Mouse (Mus musculus) naive thymus-derived CD4-positive, alpha-beta T cell, adult 2 months (primary cell): ENCODE data around the gene Acsm5.

ENCODE experiments used
- DNase-seq: peaks from one replicate; pipeline ENCODE4 v3.0.0-alpha.2; 2011; ENCODE audit warnings: low read depth

Acsm5 gene

DNA sequence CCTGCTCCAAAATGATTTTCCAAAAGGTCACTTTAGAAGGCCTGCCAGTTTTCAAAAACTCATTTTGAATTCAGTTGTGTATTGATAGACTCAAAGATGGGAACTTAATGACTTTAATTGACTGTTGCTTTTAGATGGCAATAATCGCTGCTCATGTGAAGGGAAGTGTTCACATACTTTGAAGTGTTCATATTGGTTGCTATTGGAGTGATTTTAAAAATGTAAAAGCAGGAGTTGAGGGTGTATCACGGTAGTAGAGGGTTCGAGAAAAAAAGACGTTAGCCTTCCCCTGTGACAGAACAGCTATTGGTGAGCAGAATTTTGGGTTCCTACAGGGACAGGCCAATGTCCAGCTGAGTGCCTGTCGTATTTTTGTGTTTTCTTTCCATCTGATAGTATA, at the start of gene Acsm5:
TSS of gene Acsm5 (plus strand) at position 301 of the 400 bp plus-strand sequence.
- DNase-seq = no peak

DNA sequence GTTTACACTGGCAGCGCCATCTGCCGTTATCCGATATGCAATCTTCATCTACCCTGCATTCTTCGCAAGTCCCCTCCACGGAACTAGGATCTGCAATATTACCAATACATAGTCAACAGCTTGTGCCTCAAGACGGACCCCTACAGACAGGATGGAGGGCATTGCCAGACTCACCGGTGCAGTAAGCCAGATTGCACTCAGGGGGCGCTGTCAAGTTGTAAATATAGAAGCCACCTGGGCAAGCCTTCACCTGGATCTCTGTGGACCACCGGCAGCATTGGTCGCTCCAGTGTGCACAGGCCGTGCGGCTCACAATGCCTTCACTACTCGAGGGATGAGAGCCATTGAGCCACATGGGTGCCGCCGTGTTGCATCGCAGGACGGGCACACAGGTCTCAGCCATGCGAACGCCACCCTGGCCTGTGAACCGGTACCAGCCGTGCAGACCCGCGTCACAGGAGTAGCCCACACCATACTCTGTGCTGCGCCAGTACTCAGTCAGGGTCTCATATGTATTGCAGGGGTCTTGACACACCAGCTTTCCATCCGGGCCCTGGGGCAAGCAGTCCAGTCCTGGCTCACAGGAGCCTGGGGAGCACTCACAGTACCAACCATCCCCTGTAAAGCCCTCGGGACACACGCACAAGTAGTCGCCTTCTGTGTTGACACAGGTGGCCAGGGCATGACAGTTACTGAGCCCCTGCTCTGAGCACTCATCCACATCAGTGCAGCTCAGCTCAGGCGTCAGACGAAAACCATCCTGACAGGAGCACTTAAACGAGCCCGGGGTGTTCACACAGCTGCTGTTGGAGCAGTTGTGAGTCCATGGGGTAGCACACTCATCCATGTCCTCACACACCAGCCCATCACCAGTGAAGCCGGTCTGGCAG, 42.5 kb upstream of the Acsm5 start:
- DNase-seq = no peak

DNA sequence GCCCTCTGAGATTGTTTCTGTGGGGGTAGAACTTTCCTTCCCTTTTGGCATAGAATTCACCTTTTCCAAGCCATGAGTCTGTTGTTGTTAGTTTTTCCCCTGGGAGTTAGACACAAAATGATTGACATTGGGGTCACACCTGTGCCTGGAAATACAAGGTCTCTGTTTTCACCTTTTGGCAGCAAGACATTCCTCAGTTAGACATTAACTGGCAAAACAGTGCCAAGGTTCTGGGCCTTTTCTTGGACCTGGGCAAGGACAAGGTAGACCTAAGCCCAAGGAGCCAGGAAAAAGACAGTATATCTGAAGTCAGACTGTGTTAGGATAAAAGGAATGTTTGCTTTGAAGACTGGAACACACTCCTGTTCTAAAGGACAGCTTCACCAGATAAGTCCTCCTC, 40.0 kb upstream of the Acsm5 start, which contains the start of gene Umod:
TSS of gene Umod (minus strand) at position 27 of the 400 bp plus-strand sequence.
- DNase-seq = no peak

GRCm38 (mm10) chr7:119484154-119484553, 35.1 kb upstream of the Acsm5 start:
- no peak for DNase-seq

DNA sequence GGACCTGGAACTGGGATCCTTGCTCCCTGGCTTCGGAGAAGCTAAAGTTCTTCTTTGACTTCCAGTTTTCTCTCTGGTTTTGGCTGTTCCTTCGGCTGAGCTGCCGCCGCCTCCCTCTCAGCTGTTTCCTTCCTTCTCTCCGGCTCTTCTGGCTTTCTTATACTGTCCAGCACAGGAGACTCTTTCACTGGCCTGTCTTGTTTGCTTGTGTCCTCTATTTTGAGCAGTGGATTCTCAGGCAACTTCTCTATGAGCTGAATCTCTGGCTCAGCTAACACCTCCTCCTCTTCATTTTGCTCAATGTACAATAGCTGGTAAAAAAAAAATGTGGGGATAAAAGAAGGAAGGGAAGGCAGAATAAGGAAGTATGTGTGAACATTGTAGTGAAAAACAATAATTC, 32.6 kb upstream of the Acsm5 start:
- no peak for DNase-seq

- no peak for DNase-seq
Observed at GRCm38 (mm10) chr7:119490041-119490780, 29.1 kb upstream of the Acsm5 start.

GRCm38 (mm10) chr7:119511143-119511542, 8.1 kb upstream of the Acsm5 start:
- no peak for DNase-seq

DNA sequence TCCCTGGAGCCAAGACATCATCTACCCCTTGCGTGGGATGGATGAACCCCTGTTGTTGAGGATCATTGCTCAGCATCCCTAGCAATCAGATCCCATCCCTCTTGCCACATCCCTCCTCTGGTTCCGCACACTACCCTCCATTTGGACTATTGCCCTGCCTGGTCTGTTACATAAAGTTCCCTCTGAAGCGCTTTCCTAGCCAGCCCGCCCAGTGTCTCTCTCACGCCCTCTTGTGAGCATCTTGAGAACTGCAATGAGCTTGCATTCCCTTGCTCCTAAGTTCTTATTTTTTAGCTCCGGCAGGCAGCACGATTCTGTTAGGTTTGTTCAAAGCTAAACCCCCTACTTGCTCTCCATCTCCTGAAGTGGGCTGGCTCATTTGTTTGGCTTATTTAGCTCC, 6.2 kb upstream of the Acsm5 start:
- no peak for DNase-seq

GRCm38 (mm10) chr7:119515492-119516271, 3.6 kb upstream of the Acsm5 start:
- DNase-seq = peak; percentile 9

- no peak for DNase-seq
Observed at GRCm38 (mm10) chr7:119516272-119516558, 3.0 kb upstream of the Acsm5 start.

- DNase-seq = peak; percentile 1
Observed at GRCm38 (mm10) chr7:119519654-119520053, 391 bp downstream of the Acsm5 start.

- DNase-seq = no peak
Observed at GRCm38 (mm10) chr7:119521816-119522215, 2.6 kb downstream of the Acsm5 start.

GRCm38 (mm10) chr7:119522385-119522784, 3.1 kb downstream of the Acsm5 start:
- DNase-seq = no peak

GRCm38 (mm10) chr7:119523389-119523788, 4.1 kb downstream of the Acsm5 start, which contains the start of gene Pdilt:
Pdilt (minus strand) TSS chr7:119523489.
- DNase-seq = no peak

DNA sequence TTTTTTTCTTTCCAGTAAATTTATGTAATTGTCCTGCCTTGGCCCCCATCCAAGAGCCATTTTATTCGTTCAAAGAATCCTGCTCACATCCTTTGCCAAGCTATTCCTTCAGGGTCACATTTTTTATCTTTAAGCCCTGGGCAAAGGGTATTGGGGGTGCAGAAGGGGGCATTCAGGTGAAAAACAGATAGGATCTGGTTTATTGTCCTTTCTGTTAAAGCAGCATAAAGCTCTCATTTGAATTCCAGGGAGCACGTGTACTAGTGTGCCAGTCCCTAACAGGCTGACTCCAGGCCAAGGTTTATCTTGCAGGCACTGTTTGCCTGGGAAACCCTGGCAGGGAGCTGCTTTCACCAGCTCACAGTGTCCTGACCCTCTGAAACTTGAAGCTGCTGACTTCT, 6.6 kb downstream of the Acsm5 start:
- no peak for DNase-seq

DNA sequence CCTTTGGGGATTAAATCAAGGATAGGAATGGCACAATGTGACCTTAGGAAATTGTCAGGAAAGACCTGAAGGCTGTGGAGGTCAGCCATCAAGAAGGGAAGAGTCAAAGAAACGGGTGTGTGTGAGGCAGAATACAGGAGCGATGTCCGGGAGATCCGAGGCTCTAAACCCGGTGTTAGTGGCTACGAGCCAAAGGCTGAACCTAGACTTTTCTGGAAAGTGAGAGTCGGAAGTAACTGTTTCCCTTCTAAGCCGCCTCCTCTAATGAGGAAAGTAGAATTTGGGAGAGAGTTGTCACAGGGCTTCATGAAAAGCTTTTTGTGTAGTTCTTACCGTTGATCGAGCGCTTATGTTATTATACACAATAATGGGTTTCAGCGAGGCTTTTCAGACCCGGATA, 7.2 kb downstream of the Acsm5 start:
- DNase-seq = no peak

DNA sequence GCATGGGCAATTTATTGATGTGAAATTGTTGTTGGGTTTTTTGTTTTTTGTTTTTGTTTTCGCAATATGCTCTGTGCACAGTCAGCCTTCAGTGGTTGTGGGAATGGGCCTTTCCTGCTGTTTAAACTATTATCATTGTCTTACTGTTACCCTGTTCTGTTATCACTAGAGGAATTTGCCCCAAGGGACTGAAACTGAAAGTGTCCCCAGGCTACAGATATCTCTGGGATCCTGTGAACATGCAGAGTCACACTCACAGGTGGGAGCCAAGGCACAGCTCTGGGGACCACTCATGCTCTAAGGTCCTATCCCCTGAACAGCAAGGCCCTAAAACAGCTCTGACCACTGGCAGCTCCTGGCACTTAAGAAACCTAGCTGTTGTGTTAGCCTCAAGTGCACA, 7.9 kb downstream of the Acsm5 start:
- DNase-seq = no peak

DNA sequence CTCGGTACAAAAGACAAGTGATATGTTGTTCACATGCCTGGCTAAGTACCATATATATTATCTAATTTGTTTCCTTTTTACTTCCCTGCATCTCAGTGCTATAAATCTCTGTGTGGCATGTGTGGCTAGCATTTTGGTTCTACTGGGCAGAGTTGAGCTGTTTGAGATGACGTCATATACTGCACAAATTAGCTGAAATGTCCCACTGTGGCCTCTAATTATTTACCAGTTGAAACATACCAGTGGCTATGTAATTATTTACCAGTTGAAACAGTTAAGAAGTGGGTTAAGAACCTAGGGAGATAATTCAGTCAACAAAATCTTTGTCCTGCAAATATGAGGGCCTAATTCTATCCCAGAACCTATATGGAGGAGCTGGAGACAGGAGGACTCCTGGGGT, 8.3 kb downstream of the Acsm5 start:
- no peak for DNase-seq

GRCm38 (mm10) chr7:119528617-119529016, 9.4 kb downstream of the Acsm5 start:
- no peak for DNase-seq

DNA sequence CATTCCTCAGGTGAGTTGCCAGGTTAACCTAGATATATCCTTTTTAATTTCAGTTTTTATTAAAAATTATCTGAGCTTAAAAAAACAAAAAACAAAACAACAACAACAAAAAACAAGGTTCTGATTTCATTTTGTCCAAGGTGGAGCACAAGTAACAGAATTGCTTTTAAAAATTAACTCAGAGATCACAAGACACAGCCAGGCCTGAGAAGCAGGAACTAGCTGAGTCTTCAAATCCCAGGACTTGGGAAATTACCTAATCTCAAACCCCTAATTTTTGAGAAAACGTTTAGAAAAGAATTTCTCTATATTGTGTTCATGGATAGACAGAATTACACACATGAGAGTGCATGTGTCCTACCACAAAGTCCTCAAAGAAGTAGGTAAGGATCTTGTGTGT, 13.7 kb downstream of the Acsm5 start:
- DNase-seq = no peak

- DNase-seq = no peak
Observed at GRCm38 (mm10) chr7:119534389-119534788, 15.1 kb downstream of the Acsm5 start.

DNA sequence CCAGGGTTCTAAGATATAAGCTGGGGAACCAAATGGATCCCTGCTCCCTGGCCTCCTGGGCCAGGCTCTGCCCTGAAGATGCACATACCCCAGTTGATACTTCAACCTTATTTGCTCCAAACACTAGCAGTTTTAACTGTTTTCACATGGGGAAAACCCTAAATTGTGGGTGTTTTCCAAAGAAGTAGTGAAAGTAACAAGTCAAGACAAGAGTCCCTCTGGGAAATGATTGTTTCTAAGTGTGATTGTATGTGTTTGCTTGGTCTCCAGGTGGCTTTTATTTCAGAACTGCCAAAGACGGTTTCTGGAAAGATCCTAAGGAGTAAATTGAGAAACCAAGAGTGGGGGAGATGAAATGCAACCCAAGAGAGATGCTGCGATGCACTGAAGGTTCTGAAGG, 23.2 kb downstream of the Acsm5 start:
- DNase-seq = no peak

DNA sequence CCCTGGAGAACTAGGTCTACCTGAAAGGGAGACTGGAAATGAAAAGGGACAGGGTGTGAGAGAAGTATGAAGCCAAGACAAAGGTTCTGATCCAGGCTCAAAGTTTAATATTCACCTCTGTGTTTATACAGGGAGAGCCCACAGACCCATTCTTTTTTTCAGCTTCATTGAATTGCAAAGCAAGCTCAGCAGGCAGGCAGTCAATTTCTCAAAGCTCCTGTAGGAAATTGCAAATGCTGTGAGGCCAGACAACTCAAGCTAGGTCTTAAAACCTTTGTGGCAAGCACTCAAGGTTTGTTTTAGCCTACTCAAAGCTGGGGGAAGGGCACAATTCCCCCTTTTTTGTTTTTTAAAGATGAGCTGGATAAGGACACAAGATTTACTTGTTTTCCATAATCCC, 26.3 kb downstream of the Acsm5 start:
- DNase-seq = no peak
